Mouse (Mus musculus): ENCODE measurements around the gene 1700008O03Rik. TPM values are rescaled to one million over a fixed set of nuclear protein-coding genes. Genes with fewer than 3 reads are reported as not detected.

The 1700008O03Rik gene
- polyA plus RNA-seq, 1 experiment from 2014 or later: 3.6 TPM

DNA sequence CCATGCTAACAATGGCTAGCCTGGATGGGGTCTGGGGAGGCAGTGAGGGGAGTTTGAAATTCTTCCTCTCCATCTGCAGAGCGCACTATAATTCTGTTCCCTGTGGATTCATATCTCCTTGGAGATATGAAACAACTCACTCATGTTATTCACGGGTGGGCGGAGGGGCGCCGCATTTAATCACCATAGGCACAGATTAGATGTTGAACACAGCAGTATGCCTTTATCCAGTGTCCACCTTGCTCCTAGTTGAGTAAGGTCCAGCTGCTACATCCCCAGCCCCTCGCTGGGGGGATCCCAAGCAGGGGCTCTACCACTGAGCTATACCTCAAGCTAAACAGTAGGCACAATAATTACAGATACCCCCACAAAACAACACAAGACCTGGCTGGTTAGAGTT, 30.2 kb downstream of the 1700008O03Rik start:
- WGBS: 43% methylated on average over 6 of the region's 6 CpGs
- H3K4me2 ChIP-seq (ENCODE audit: low read length): no peak overlapping the region
- no peak overlapping the region for H3K4me3 ChIP-seq (ENCODE audit: low read depth, low read length)
- no peak for ATAC-seq
- no peaks in the 10 kb centered on the region for H3K9me3 ChIP-seq (replicated peaks; ENCODE audit: control insufficient read depth, low read length, poor library complexity, severe bottlenecking)
- no peak overlapping the region for H3K27ac ChIP-seq (ENCODE audit: low read length)
- H3K9ac ChIP-seq (ENCODE audit: low read depth, low read length): no peak overlapping the region
- H3K27me3 ChIP-seq (ENCODE audit: control insufficient read depth, insufficient read depth, low read depth, low read length): peaks cover 10% of the 10 kb centered on the region
- H3K4me1 ChIP-seq (ENCODE audit: control insufficient read depth, insufficient read depth, low read length): peaks cover 44% of the 10 kb centered on the region
- peaks cover 18% of the 10 kb centered on the region for H3K36me3 ChIP-seq (ENCODE audit: control insufficient read depth, insufficient read depth, low read length)

DNA sequence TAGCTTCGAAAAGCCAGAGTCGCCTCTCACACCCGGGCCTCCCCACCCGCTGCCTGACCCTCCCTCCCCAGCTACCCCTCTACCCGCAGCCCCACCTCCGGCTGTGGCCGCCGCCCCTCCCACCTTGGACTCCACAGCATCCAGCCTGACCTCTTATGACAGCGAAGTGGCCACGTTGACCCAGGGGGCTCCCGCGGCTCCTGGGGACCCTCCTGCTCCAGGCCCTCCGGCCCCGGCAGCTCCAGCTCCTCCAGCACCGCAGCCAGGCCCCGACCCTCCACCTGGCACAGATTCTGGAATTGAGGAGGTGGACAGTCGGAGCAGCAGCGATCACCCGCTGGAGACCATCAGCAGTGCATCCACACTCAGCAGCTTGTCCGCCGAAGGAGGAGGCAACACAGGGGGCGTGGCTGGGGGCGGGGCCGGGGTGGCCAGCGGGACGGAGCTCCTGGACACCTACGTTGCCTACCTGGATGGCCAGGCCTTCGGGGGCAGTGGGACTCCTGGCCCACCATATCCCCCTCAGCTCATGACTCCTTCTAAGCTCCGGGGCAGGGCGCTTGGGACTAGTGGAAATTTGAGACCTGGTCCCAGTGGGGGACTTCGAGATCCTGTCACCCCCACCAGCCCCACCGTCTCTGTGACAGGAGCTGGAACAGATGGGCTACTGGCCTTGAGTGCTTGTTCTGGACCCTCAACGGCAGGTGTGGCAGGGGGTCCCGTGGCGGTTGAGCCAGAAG, 31.8 kb downstream of the 1700008O03Rik start:
- no peak overlapping the region for H3K4me3 ChIP-seq (ENCODE audit: low read depth, low read length)
- H3K9ac ChIP-seq (ENCODE audit: low read depth, low read length): peak overlapping the region; percentile 32; the same call in 1 of the 2 replicates
- no peak for ATAC-seq
- 5% methylated on average over 28 of the region's 35 CpGs for WGBS
- peaks cover 10% of the 10 kb centered on the region for H3K27me3 ChIP-seq (ENCODE audit: control insufficient read depth, insufficient read depth, low read depth, low read length)
- no peak overlapping the region for H3K4me2 ChIP-seq (ENCODE audit: low read length)
- peaks cover 20% of the 10 kb centered on the region for H3K36me3 ChIP-seq (ENCODE audit: control insufficient read depth, insufficient read depth, low read length)
- no peaks in the 10 kb centered on the region for H3K9me3 ChIP-seq (replicated peaks; ENCODE audit: control insufficient read depth, low read length, poor library complexity, severe bottlenecking)
- H3K27ac ChIP-seq (ENCODE audit: low read length): no peak overlapping the region
- H3K4me1 ChIP-seq (ENCODE audit: control insufficient read depth, insufficient read depth, low read length): peaks cover 38% of the 10 kb centered on the region

DNA sequence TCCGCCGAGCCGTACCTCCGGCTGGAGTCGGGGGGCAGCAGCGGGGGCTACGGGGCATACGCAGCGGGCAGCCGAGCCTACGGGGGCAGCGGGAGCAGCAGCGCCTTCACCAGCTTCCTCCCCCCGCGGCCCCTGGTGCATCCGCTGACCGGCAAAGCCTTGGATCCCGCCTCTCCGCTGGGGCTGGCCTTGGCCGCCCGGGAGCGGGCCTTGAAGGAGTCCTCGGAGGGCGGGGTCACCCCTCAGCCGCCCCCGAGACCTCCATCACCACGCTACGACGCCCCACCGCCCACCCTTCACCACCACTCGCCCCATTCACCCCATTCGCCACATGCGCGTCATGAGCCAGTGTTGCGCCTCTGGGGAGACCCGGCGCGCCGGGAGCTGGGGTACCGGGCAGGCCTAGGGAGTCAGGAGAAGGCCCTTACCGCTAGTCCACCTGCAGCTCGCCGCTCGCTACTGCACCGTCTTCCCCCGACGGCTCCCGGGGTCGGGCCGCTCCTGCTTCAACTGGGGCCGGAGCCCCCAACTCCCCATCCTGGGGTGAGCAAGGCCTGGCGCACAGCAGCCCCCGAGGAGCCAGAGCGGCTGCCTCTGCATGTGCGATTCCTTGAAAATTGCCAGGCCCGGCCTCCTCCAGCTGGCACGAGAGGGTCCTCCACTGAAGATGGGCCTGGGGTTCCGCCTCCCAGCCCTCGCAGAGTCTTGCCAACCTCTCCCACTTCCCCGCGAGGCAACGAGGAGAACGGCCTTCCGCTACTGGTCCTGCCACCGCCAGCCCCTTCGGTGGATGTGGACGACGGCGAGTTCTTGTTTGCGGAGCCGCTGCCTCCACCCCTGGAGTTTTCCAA, 32.6 kb downstream of the 1700008O03Rik start:
- H3K36me3 ChIP-seq (ENCODE audit: control insufficient read depth, insufficient read depth, low read length): peaks cover 27% of the 10 kb centered on the region
- WGBS: 7% methylated on average over 57 of the region's 71 CpGs
- H3K27ac ChIP-seq (ENCODE audit: low read length): no peak overlapping the region
- no peaks in the 10 kb centered on the region for H3K9me3 ChIP-seq (replicated peaks; ENCODE audit: control insufficient read depth, low read length, poor library complexity, severe bottlenecking)
- H3K9ac ChIP-seq (ENCODE audit: low read depth, low read length): peak overlapping the region; percentile 40; the same call in 1 of the 2 replicates
- peaks cover 34% of the 10 kb centered on the region for H3K4me1 ChIP-seq (ENCODE audit: control insufficient read depth, insufficient read depth, low read length)
- H3K4me3 ChIP-seq (ENCODE audit: low read depth, low read length): no peak overlapping the region
- peaks cover 10% of the 10 kb centered on the region for H3K27me3 ChIP-seq (ENCODE audit: control insufficient read depth, insufficient read depth, low read depth, low read length)
- H3K4me2 ChIP-seq (ENCODE audit: low read length): no peak overlapping the region
- no peak for ATAC-seq

DNA sequence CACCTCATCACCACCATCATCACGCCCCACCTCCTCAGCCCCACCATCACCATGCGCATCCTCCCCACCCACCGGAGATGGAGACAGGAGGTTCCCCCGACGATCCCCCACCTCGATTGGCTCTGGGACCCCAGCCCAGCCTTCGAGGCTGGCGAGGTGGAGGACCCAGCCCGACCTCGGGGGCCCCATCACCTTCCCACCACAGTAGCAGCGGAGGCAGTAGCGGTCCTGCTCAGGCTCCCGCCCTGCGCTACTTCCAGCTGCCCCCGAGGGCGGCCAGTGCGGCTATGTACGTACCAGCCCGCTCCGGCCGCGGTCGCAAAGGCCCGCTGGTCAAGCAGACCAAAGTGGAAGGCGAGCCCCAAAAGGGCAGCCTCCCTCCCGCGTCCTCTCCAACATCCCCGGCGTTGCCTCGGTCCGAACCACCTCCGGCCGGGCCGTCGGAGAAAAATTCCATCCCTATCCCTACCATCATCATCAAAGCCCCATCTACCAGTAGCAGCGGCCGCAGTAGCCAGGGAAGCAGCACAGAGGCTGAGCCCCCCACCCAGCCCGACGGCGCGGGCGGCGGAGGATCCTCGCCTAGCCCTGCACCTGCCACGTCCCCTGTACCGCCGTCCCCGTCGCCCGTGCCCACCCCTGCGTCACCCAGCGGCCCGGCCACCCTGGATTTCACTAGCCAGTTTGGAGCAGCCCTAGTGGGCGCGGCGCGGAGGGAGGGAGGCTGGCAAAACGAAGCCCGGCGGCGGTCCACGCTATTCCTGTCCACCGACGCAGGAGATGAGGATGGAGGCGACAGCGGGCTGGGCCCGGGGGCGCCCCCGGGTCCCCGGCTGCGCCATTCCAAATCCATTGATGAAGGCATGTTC, 33.5 kb downstream of the 1700008O03Rik start:
- Histone ChIP-seq H3K4me3 (ENCODE audit: low read depth, low read length) (no peak overlapping the region), H3K9me3 (replicated peaks; ENCODE audit: control insufficient read depth, low read length, poor library complexity, severe bottlenecking) (no peaks in the 10 kb centered on the region), H3K27me3 (ENCODE audit: control insufficient read depth, insufficient read depth, low read depth, low read length) (peaks cover 10% of the 10 kb centered on the region), H3K9ac (ENCODE audit: low read depth, low read length) (peak overlapping the region; percentile 40), H3K27ac (ENCODE audit: low read length) (no peak overlapping the region), H3K36me3 (ENCODE audit: control insufficient read depth, insufficient read depth, low read length) (peaks cover 25% of the 10 kb centered on the region), H3K4me1 (ENCODE audit: control insufficient read depth, insufficient read depth, low read length) (peaks cover 25% of the 10 kb centered on the region), H3K4me2 (ENCODE audit: low read length) (no peak overlapping the region)
- peak; percentile 14 for ATAC-seq
- 8% methylated on average over 69 of the region's 71 CpGs for WGBS

DNA sequence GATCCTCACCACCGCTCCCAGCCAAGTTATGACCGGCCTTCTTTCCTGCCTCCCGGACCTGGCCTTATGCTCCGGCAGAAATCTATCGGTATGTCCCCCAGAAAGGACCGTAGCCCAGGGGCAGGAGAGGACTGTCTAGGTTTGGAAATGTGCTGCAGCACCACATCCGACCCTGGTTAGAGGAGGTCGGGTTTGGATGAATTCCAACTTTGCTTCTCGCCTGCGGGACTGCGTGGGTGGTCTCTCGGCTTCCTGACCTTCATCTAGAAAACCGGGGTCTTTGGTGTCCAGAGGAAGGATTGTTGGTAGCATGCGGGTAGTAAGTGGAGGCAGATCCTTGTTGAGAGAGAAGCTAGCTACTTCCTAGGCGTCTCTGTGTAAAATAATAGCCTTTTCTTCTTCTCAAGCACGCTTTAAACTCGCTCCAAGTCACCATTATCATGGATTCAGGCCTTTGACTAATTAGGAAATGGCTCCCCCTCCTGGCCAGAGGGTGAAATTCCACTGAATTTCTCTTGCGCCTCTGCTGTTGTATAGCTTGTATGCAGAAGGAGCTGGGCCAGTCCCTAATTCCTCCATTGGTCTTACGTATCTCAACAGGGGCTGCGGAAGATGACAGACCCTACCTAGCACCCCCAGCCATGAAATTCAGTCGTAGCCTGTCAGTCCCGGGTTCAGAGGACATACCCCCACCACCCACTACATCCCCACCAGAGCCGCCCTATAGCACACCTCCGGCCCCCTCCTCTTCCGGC, 34.5 kb downstream of the 1700008O03Rik start:
- H3K9ac ChIP-seq (ENCODE audit: low read depth, low read length): peak overlapping the region; percentile 18; the same call in 1 of the 2 replicates
- ATAC-seq: peak; percentile 54
- WGBS: 3% methylated on average over 25 of the region's 25 CpGs
- H3K4me1 ChIP-seq (ENCODE audit: control insufficient read depth, insufficient read depth, low read length): peaks cover 25% of the 10 kb centered on the region
- no peaks in the 10 kb centered on the region for H3K9me3 ChIP-seq (replicated peaks; ENCODE audit: control insufficient read depth, low read length, poor library complexity, severe bottlenecking)
- peaks cover 28% of the 10 kb centered on the region for H3K36me3 ChIP-seq (ENCODE audit: control insufficient read depth, insufficient read depth, low read length)
- peak overlapping the region; percentile 32 for H3K4me2 ChIP-seq (ENCODE audit: low read length)
- no peak overlapping the region for H3K4me3 ChIP-seq (ENCODE audit: low read depth, low read length)
- H3K27ac ChIP-seq (ENCODE audit: low read length): peak overlapping the region; percentile 41; the same call in 1 of the 2 replicates
- peaks cover 10% of the 10 kb centered on the region for H3K27me3 ChIP-seq (ENCODE audit: control insufficient read depth, insufficient read depth, low read depth, low read length)

DNA sequence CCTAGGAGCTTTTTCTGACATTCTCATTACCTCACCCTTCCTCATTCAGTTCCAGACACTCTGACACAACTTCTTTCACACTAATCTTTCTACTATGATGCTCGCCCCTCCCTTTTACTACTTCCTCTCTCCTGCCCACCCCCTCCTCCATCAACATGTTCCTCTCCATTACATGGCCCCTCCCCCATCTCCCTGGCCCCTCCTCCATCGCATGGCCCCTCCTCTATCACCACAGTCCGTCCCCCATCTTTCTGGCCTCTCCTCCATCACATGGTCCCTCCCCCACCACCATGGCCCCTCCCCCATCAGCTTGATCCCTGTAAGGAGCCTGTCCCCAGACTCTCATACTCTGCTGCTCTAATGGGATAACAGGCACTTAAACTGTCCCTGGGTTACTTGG, 36.6 kb downstream of the 1700008O03Rik start:
- Histone ChIP-seq H3K9me3 (replicated peaks; ENCODE audit: control insufficient read depth, low read length, poor library complexity, severe bottlenecking) (no peaks in the 10 kb centered on the region), H3K36me3 (ENCODE audit: control insufficient read depth, insufficient read depth, low read length) (peaks cover 39% of the 10 kb centered on the region), H3K27ac (ENCODE audit: low read length) (no peak overlapping the region), H3K4me1 (ENCODE audit: control insufficient read depth, insufficient read depth, low read length) (peaks cover 25% of the 10 kb centered on the region), H3K27me3 (ENCODE audit: control insufficient read depth, insufficient read depth, low read depth, low read length) (peaks cover 9% of the 10 kb centered on the region), H3K9ac (ENCODE audit: low read depth, low read length) (no peak overlapping the region), H3K4me3 (ENCODE audit: low read depth, low read length) (no peak overlapping the region), H3K4me2 (ENCODE audit: low read length) (no peak overlapping the region)
- 29% methylated on average over 3 of the region's 3 CpGs for WGBS
- no peak for ATAC-seq

DNA sequence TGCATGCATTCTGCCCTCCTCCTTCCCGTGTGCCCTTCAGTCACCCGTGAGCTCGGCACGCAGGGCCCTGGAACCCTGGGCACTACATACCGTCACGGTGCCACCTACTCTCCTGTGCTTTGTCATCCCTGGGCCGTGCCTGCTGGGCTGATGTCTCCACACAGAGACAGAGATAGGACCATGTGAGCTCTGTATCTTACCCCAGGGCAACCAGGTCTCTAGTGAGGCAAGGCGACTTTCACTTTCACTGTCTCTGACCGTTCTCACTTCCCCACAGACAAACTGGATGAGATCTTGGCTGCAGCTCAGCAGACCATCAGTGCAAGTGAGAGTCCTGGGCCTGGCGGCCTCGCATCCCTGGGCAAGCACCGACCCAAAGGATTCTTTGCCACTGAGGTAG, 41.0 kb downstream of the 1700008O03Rik start:
- H3K36me3 ChIP-seq (ENCODE audit: control insufficient read depth, insufficient read depth, low read length): peaks cover 39% of the 10 kb centered on the region

DNA sequence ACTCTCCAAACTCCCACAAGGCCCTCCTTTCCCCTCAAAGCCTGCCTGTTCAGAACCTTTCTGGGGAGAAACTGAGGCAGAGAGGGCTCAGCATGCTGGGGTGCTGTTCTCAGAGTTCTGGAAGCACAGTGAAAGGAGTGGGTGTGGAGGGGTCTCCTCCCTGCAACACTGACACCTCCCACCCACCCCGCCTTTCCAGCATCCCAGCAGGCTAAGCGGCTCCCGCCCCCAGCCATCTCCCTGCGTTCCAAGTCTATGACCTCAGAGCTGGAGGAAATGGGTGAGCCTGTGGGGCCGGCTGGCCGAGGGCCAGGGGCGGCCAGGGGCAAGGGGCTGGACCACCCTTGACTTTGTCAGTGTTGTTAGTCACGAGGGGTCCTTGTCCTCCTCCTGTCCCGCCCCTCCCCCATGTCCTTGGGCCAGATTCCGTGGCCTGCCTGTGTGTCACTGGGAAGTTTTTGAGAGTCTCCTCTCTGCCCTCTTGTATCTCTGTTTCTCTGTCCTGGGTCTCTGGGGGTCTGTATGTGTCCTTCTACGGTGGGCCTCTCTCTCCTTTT, 42.1 kb downstream of the 1700008O03Rik start:
- no peak overlapping the region for H3K4me2 ChIP-seq (ENCODE audit: low read length)
- H3K27ac ChIP-seq (ENCODE audit: low read length): 0 out of 2 replicates have a peak overlapping the region, but pooled peaks have one; percentile 28
- H3K9ac ChIP-seq (ENCODE audit: low read depth, low read length): no peak overlapping the region
- H3K4me3 ChIP-seq (ENCODE audit: low read depth, low read length): no peak overlapping the region
- no peaks in the 10 kb centered on the region for H3K9me3 ChIP-seq (replicated peaks; ENCODE audit: control insufficient read depth, low read length, poor library complexity, severe bottlenecking)
- ATAC-seq: no peak
- H3K4me1 ChIP-seq (ENCODE audit: control insufficient read depth, insufficient read depth, low read length): no peaks in the 10 kb centered on the region
- 24% methylated on average over 11 of the region's 11 CpGs for WGBS
- H3K27me3 ChIP-seq (ENCODE audit: control insufficient read depth, insufficient read depth, low read depth, low read length): no peaks in the 10 kb centered on the region
- peaks cover 35% of the 10 kb centered on the region for H3K36me3 ChIP-seq (ENCODE audit: control insufficient read depth, insufficient read depth, low read length)

More for the DNA sequence above, 41.0 kb downstream of the 1700008O03Rik start:
- Histone ChIP-seq H3K27ac (ENCODE audit: low read length) (no peak overlapping the region), H3K9ac (ENCODE audit: low read depth, low read length) (no peak overlapping the region), H3K4me1 (ENCODE audit: control insufficient read depth, insufficient read depth, low read length) (no peaks in the 10 kb centered on the region), H3K9me3 (replicated peaks; ENCODE audit: control insufficient read depth, low read length, poor library complexity, severe bottlenecking) (no peaks in the 10 kb centered on the region), H3K4me2 (ENCODE audit: low read length) (no peak overlapping the region), H3K4me3 (ENCODE audit: low read depth, low read length) (no peak overlapping the region), H3K27me3 (ENCODE audit: control insufficient read depth, insufficient read depth, low read depth, low read length) (no peaks in the 10 kb centered on the region)
- WGBS: 82% methylated on average over 12 of the region's 12 CpGs
- ATAC-seq: no peak
